Mouse (Mus musculus) lung, postnatal 0 days (tissue): ENCODE results near the gene Rabep2. TPM values are rescaled to one million over a fixed set of nuclear protein-coding genes. Genes with fewer than 3 reads are reported as not detected.
A peak's percentile ranks its signal among the peaks of the same experiment; 100 is the strongest.

Source experiments
- ATAC-seq: fragments of 200-750 bp; cut with Nextera tagmentation; 2 replicates; pipeline ENCODE4 v1.8.0; 2017; ENCODE audit warnings: moderate library complexity
- DNase-seq: peaks from one replicate; pipeline ENCODE4 v3.0.0-alpha.2; 2016; ENCODE audit warnings: low spot score
- H3K27ac ChIP-seq: fragments of 300-500 bp; sonication (generic); 2 replicates; pipeline ENCODE4 v1.5.1; 2014; ENCODE audit warnings: antibody characterized with exemption, mild to moderate bottlenecking, low read length, mixed read lengths
- H3K27me3 ChIP-seq: fragments of 300-500 bp; sonication (generic); replicated peaks from 2 replicates; pipeline ENCODE4 v1.6.1; 2014; ENCODE audit warnings: low read length, mixed read lengths; ENCODE audit not compliant: insufficient read depth
- H3K36me3 ChIP-seq: fragments of 300-500 bp; sonication (generic); 2 replicates; pipeline ENCODE4 v1.6.1; 2014; ENCODE audit warnings: low read length, mixed read lengths; ENCODE audit not compliant: insufficient read depth
- H3K4me1 ChIP-seq: fragments of 300-500 bp; sonication (generic); 2 replicates; pipeline ENCODE4 v1.6.1; 2014; ENCODE audit warnings: antibody characterized with exemption, low read depth, low read length, mixed read lengths; ENCODE audit not compliant: insufficient read depth
- H3K4me2 ChIP-seq: fragments of 300-500 bp; sonication (generic); replicated peaks from 2 replicates; pipeline ENCODE4 v1.6.1; 2014; ENCODE audit warnings: low read depth, mild to moderate bottlenecking, low read length, moderate library complexity, mixed read lengths
- H3K4me3 ChIP-seq: fragments of 300-500 bp; sonication (generic); 2 replicates; pipeline ENCODE4 v1.5.1; 2014; ENCODE audit warnings: low read depth, low read length
- H3K9ac ChIP-seq: fragments of 300-500 bp; sonication (generic); replicated peaks from 2 replicates; pipeline ENCODE4 v1.6.1; 2014; ENCODE audit warnings: low read depth, mild to moderate bottlenecking
- H3K9me3 ChIP-seq: fragments of 300-500 bp; sonication (generic); 2 replicates; pipeline ENCODE4 v1.6.1; 2016; ENCODE audit warnings: low read length, mixed read lengths
- CTCF ChIP-seq: IDR thresholded peaks from 2 replicates; pipeline ENCODE4 v1.5.1; 2016; ENCODE audit warnings: antibody characterized with exemption, mild to moderate bottlenecking
- EP300 ChIP-seq: IDR thresholded peaks from 2 replicates; pipeline ENCODE4 v1.6.1; 2016; ENCODE audit warnings: antibody characterized with exemption, mild to moderate bottlenecking, control low read depth
- WGBS: fragments of 180-500 bp; shearing (Covaris S2); extraction: QIAGEN DNeasy Blood & Tissue Kit; methylation state at CpG from one replicate; pipeline ENCODE4 v1.1.7; 2014; 5-methylcytosine and 5-hydroxymethylcytosine counted together
- polyA plus RNA-seq: library from polyadenylated mRNA; unstranded; fragments of >200 nt; fragmentation: Nextera tagmentation; extraction: Ambion mirVana; gene quantifications from 2 replicates; pipeline ENCODE4 v1.2.1, GENCODE M21; 2015

Rabep2 gene
- polyA plus RNA-seq, 1 experiment from 2014 or later = 28.3 TPM

DNA sequence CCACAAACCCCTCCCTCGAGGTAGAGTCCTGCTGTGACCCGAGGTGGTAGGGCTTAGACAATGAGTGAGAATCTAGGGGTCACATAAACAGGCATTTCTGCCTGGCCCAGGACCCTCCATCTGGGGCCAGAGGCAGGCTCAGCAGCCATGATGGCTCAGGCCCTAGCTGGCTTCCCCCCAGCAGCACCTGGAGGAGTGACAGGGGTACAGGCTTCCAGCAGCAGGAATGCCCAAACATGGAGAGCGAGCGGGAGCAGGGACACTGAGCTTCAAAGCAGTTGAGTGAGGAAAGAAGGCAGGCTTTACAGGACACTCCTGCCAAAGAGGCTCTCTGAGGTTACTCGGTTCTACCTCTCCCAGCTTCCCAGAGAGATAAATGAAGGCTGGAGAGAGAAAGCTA lies 36.3 kb downstream of the Rabep2 start:
- Histone ChIP-seq H3K27ac (no peak overlapping the region), H3K4me3 (no peak overlapping the region), H3K4me2 (no peak overlapping the region), H3K4me1 (no peaks in the 10 kb centered on the region), H3K9ac (no peak overlapping the region), H3K36me3 (peaks cover 8% of the 10 kb centered on the region), H3K27me3 (no peaks in the 10 kb centered on the region), H3K9me3 (no peaks in the 10 kb centered on the region)
- ATAC-seq (no peak), DNase-seq (no peak)
- TF ChIP-seq EP300 (no peak), CTCF (no peak)
- WGBS = 31% methylated on average over 5 of the region's 5 CpGs

DNA sequence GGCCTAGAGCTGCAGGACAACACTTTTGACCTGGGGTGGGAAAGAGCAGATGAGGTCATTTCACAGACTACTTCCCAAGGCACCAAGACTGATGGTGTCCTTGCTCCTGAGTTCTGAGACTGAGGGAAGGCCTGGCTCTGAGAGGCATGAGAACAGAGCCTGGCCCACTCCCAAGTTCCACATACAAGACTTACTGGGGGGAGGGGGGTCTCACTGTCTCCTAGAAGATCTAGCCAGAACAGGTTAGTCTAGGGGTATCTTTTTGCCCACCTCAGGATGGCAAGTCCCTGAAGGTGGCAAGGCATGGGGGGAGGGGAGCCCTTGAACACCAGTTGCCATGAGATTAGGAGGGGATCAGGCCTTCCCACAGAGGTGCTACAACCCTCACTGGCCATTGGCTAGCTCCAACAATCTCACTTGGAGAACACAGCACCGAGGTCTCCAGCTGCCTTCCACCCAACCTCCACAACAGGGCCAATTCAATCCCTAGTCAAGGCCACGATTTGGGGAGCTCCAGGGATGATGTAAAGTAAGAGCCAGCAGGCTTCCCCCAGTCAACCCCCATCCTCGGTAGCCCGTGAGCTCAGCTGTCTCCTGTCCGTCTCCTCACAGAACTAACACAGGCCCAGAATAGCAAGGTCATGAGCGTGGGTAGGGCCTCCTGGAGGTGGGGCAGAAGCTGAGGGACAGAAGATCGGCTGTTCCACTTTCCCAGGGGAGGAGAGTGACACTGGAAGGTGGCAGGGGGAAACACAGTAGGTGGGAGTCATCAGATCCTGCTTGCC lies 36.9 kb downstream of the Rabep2 start:
- whole genome bisulfite sequencing = 29% methylated on average over 7 of the region's 7 CpGs
- Histone ChIP-seq H3K9me3 (no peaks in the 10 kb centered on the region), H3K9ac (no peak overlapping the region), H3K4me2 (no peak overlapping the region), H3K27me3 (no peaks in the 10 kb centered on the region), H3K4me3 (no peak overlapping the region), H3K36me3 (peaks cover 8% of the 10 kb centered on the region), H3K4me1 (no peaks in the 10 kb centered on the region), H3K27ac (no peak overlapping the region)
- peak; percentile 51 for DNase-seq
- TF ChIP-seq EP300 (no peak), CTCF (no peak)
- ATAC-seq = peak; percentile 58

DNA sequence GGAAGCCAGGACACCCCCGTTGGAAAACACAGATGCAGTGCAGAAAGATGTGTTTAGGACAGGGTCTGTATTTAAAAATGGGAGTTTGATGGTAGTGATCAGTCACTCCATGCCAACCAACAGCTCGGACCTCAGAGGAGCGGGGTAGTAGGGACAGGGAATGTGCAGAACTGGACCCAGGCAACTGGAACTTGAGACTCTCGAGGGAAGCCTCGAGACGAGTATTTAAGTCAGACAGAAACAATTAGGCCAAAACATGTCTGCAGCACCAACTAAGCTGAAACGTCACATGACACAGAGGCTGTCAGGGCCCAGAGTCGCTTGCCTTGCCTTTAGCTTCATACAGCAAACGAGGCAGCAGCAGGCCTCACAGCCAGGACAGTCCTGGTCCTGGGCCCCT lies 37.6 kb downstream of the Rabep2 start:
- H3K9me3 ChIP-seq = no peaks in the 10 kb centered on the region
- H3K36me3 ChIP-seq = peaks cover 10% of the 10 kb centered on the region
- H3K9ac ChIP-seq = no peak overlapping the region
- no peak overlapping the region for H3K4me2 ChIP-seq
- no peaks in the 10 kb centered on the region for H3K27me3 ChIP-seq
- 48% methylated on average over 9 of the region's 9 CpGs for WGBS
- TF ChIP-seq CTCF (no peak), EP300 (no peak)
- H3K4me3 ChIP-seq = no peak overlapping the region
- H3K4me1 ChIP-seq = no peaks in the 10 kb centered on the region
- H3K27ac ChIP-seq = peak overlapping the region; percentile 32; the same call in 1 of the 2 replicates
- DNase-seq = no peak
- ATAC-seq = no peak

DNA sequence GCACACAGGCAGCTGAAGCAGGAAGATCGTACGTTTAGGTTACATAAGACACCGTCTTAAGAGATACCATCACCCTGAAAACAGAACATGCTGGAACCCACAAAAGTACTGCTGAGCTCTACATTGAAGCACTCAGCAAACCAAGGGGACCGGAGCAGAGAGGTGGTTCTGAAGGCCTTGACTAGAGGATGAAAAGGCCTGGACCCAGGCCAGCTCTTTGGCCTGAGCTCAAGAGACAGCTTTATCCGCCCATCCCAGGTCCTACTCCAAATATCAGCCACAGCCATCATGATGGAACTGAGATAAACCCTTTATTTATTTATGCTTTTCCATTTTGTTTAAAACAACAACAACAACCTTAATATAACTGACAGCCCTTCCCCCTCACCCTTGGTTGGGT lies 38.1 kb downstream of the Rabep2 start:
- peaks cover 16% of the 10 kb centered on the region for H3K36me3 ChIP-seq
- no peak overlapping the region for H3K9ac ChIP-seq
- no peak overlapping the region for H3K27ac ChIP-seq
- TF ChIP-seq EP300 (no peak), CTCF (no peak)
- no peaks in the 10 kb centered on the region for H3K27me3 ChIP-seq
- no peak overlapping the region for H3K4me3 ChIP-seq
- no peak overlapping the region for H3K4me2 ChIP-seq
- no peaks in the 10 kb centered on the region for H3K9me3 ChIP-seq
- DNase-seq = no peak
- 77% methylated on average over 5 of the region's 5 CpGs for WGBS
- ATAC-seq = no peak
- no peaks in the 10 kb centered on the region for H3K4me1 ChIP-seq

DNA sequence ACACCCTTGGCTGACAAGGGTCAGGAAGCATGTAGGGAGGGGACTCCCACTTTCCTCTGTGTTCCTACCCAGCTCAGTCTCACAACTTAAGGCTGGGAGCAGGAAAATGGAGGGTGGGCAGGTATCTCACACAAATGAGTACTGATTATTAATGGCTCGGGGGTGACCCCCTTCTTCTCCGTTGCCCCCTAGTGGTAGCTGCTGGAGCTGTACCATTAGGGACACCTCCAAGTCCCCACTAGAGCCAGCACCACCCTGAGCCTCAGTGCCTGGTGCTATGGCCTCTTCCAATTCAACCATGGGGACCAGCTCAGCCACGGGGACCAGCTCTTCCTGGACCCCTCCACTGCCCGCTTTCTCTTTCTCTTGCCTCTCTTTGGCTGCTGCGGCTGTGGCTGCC lies 38.7 kb downstream of the Rabep2 start:
- Histone ChIP-seq H3K9ac (no peak overlapping the region), H3K4me1 (no peaks in the 10 kb centered on the region), H3K36me3 (peaks cover 18% of the 10 kb centered on the region), H3K9me3 (no peaks in the 10 kb centered on the region), H3K27ac (no peak overlapping the region), H3K27me3 (no peaks in the 10 kb centered on the region), H3K4me3 (no peak overlapping the region), H3K4me2 (no peak overlapping the region)
- ATAC-seq (no peak), DNase-seq (peak; percentile 44)
- TF ChIP-seq EP300 (no peak), CTCF (peak; percentile 74)
- WGBS = 55% methylated on average over 5 of the region's 5 CpGs

- no peaks in the 10 kb centered on the region for H3K4me1 ChIP-seq
- peaks cover 18% of the 10 kb centered on the region for H3K36me3 ChIP-seq
- DNase-seq (no peak), ATAC-seq (no peak)
- no peaks in the 10 kb centered on the region for H3K9me3 ChIP-seq
- no peak for TF ChIP-seq EP300
- TF ChIP-seq CTCF = no peak
- no peak overlapping the region for H3K9ac ChIP-seq
- H3K27me3 ChIP-seq = no peaks in the 10 kb centered on the region
- H3K4me2 ChIP-seq = no peak overlapping the region
- 90% methylated on average over 18 of the region's 18 CpGs for WGBS
- H3K27ac ChIP-seq = no peak overlapping the region
- H3K4me3 ChIP-seq = no peak overlapping the region
These were observed 39.5 kb downstream of the Rabep2 start for GRCm38 (mm10) chr7:126467834-126468627.
